Mouse (Mus musculus): ENCODE measurements around the gene Tenm3. TPM values are rescaled to one million over a fixed set of nuclear protein-coding genes. Genes with fewer than 3 reads are reported as not detected.
A peak's percentile ranks its signal among the peaks of the same experiment; 100 is the strongest.

Gene Tenm3
- total and polyA plus RNA-seq, 3 experiments = 0.03 to 0.08 (median 0.07) TPM

- Histone ChIP-seq H3K79me2 (replicated peaks; ENCODE audit: control insufficient read depth, extremely low read depth, insufficient read depth, poor library complexity, severe bottlenecking) (no peaks in the 10 kb centered on the region), H3K27ac (ENCODE audit: insufficient read depth, low read depth) (no peak overlapping the region), H3K4me2 (ENCODE audit: insufficient read depth, low read depth, poor library complexity, severe bottlenecking) (no peak overlapping the region), H3K36me3 (replicated peaks in 1 of 2; ENCODE audit: control insufficient read depth in 1 of 2, insufficient read depth in 1 of 2, low read length in 1 of 2) (no peaks in the 10 kb centered on the region), H3K4me3 (replicated peaks in 1 of 3; ENCODE audit: low read depth in 2 of 3, low read length in 2 of 3, poor library complexity in 1 of 3) (no peak overlapping the region), H3K4me1 (ENCODE audit: control insufficient read depth in 1 of 2, insufficient read depth in 2 of 2) (no peaks in the 10 kb centered on the region), H3K9ac (ENCODE audit: insufficient read depth, low read depth) (no peak overlapping the region), H3K27me3 (replicated peaks) (no peaks in the 10 kb centered on the region), H3K9me3 (replicated peaks; ENCODE audit: low read length) (peaks cover 70% of the 10 kb centered on the region)
- in situ Hi-C loops (cut with MboI; ENCODE audit: low pct_ligation_motif_present, low pct_unique_long_range_greater_than_20kb, low sequenced_read_pairs) = loop anchor here (25.0 kb wide), 1 partner anchor 332 kb away; no protein-coding TSS in a partner anchor
- dilution Hi-C loops (cut with MboI; ENCODE audit: extremely low pct_ligation_motif_present, extremely low pct_unique_long_range_greater_than_20kb, low sequenced_read_pairs) = no loop called here
- TF ChIP-seq NRF1 (IDR thresholded peaks at IDR 0.05; ENCODE audit: low read depth, low read length) = no peak
- no peak for TF ChIP-seq GABPA (IDR thresholded peaks at IDR 0.05; ENCODE audit: insufficient replicate concordance, low read depth, low read length)
- no peak for TF ChIP-seq SMC3 (IDR thresholded peaks at IDR 0.05; ENCODE audit: low read depth, low read length)
- no peak for TF ChIP-seq E2F4 (IDR thresholded peaks at IDR 0.05; ENCODE audit: insufficient replicate concordance, low read depth, low read length)
- no peak for TF ChIP-seq CTCF (conservative IDR thresholded peaks at IDR 0.05 in 1 of 2, IDR thresholded peaks at IDR 0.05 in 1 of 2; ENCODE audit: low read depth in 2 of 2, low read length in 2 of 2)
- no peak for TF ChIP-seq ZC3H11A (IDR thresholded peaks at IDR 0.05; ENCODE audit: low read depth, low read length)
- no peak for TF ChIP-seq IRF4 (IDR thresholded peaks at IDR 0.05; ENCODE audit: low read depth, low read length)
- no peak for TF ChIP-seq NELFE (IDR thresholded peaks at IDR 0.05; ENCODE audit: low read depth, low read length)
- peak; percentile 5 for DNase-seq (ENCODE audit: extremely low read depth)
These were observed 638.9 kb downstream of the Tenm3 start for GRCm38 (mm10) chr8:48204838-48205345.

GRCm38 (mm10) chr8:48204114-48204837 is 639.5 kb downstream of the Tenm3 start:
- Histone ChIP-seq H3K9me3 (replicated peaks; ENCODE audit: low read length) (peaks cover 74% of the 10 kb centered on the region), H3K9ac (ENCODE audit: insufficient read depth, low read depth) (no peak overlapping the region), H3K27ac (ENCODE audit: insufficient read depth, low read depth) (no peak overlapping the region), H3K4me2 (ENCODE audit: insufficient read depth, low read depth, poor library complexity, severe bottlenecking) (no peak overlapping the region), H3K4me3 (replicated peaks in 1 of 3; ENCODE audit: low read depth in 2 of 3, low read length in 2 of 3, poor library complexity in 1 of 3) (no peak overlapping the region), H3K27me3 (replicated peaks) (no peaks in the 10 kb centered on the region), H3K36me3 (replicated peaks in 1 of 2; ENCODE audit: control insufficient read depth in 1 of 2, insufficient read depth in 1 of 2, low read length in 1 of 2) (no peaks in the 10 kb centered on the region), H3K79me2 (replicated peaks; ENCODE audit: control insufficient read depth, extremely low read depth, insufficient read depth, poor library complexity, severe bottlenecking) (no peaks in the 10 kb centered on the region), H3K4me1 (ENCODE audit: control insufficient read depth in 1 of 2, insufficient read depth in 2 of 2) (no peaks in the 10 kb centered on the region)
- no peak for DNase-seq (ENCODE audit: extremely low read depth)
- in situ Hi-C loops (cut with MboI; ENCODE audit: low pct_ligation_motif_present, low pct_unique_long_range_greater_than_20kb, low sequenced_read_pairs) (loop anchor here (25.0 kb wide), 1 partner anchor 333 kb away; no protein-coding TSS in a partner anchor), dilution Hi-C loops (cut with MboI; ENCODE audit: extremely low pct_ligation_motif_present, extremely low pct_unique_long_range_greater_than_20kb, low sequenced_read_pairs) (no loop called here)
- TF ChIP-seq IRF4 (IDR thresholded peaks at IDR 0.05; ENCODE audit: low read depth, low read length) (no peak), ZC3H11A (IDR thresholded peaks at IDR 0.05; ENCODE audit: low read depth, low read length) (no peak), MAFK (IDR thresholded peaks at IDR 0.05; ENCODE audit: insufficient replicate concordance, low read length) (no peak)

GRCm38 (mm10) chr8:48203611-48204010 is 640.1 kb downstream of the Tenm3 start:
- H3K9ac ChIP-seq (ENCODE audit: insufficient read depth, low read depth) = no peak overlapping the region
- TF ChIP-seq ZMIZ1 (IDR thresholded peaks at IDR 0.05; ENCODE audit: low read depth, low read length) (no peak), PAX5 (IDR thresholded peaks at IDR 0.05; ENCODE audit: low read length) (no peak), CHD1 (IDR thresholded peaks at IDR 0.05; ENCODE audit: low read depth, low read length) (no peak), ELF1 (IDR thresholded peaks at IDR 0.05; ENCODE audit: low read depth, low read length) (no peak), MEF2A (IDR thresholded peaks at IDR 0.05; ENCODE audit: borderline replicate concordance, low read depth, low read length) (no peak), EP300 (IDR thresholded peaks at IDR 0.05; ENCODE audit: low read length) (no peak), SIN3A (IDR thresholded peaks at IDR 0.05; ENCODE audit: low read length) (no peak)
- no peaks in the 10 kb centered on the region for H3K27me3 ChIP-seq (replicated peaks)
- no peaks in the 10 kb centered on the region for H3K79me2 ChIP-seq (replicated peaks; ENCODE audit: control insufficient read depth, extremely low read depth, insufficient read depth, poor library complexity, severe bottlenecking)
- H3K4me2 ChIP-seq (ENCODE audit: insufficient read depth, low read depth, poor library complexity, severe bottlenecking) = no peak overlapping the region
- no peak overlapping the region for H3K4me3 ChIP-seq (replicated peaks in 1 of 3; ENCODE audit: low read depth in 2 of 3, low read length in 2 of 3, poor library complexity in 1 of 3)
- in situ Hi-C loops (cut with MboI; ENCODE audit: low pct_ligation_motif_present, low pct_unique_long_range_greater_than_20kb, low sequenced_read_pairs) = loop anchor here (25.0 kb wide), 1 partner anchor 334 kb away; no protein-coding TSS in a partner anchor
- H3K36me3 ChIP-seq (replicated peaks in 1 of 2; ENCODE audit: control insufficient read depth in 1 of 2, insufficient read depth in 1 of 2, low read length in 1 of 2) = no peaks in the 10 kb centered on the region
- H3K9me3 ChIP-seq (replicated peaks; ENCODE audit: low read length) = peaks cover 75% of the 10 kb centered on the region
- H3K27ac ChIP-seq (ENCODE audit: insufficient read depth, low read depth) = no peak overlapping the region
- dilution Hi-C loops (cut with MboI; ENCODE audit: extremely low pct_ligation_motif_present, extremely low pct_unique_long_range_greater_than_20kb, low sequenced_read_pairs) = no loop called here
- H3K4me1 ChIP-seq (ENCODE audit: control insufficient read depth in 1 of 2, insufficient read depth in 2 of 2) = no peaks in the 10 kb centered on the region
- no peak for DNase-seq (ENCODE audit: extremely low read depth)

Measured in CH12.LX (cell line).